13 mouse cellular contexts compared by ENCODE assay signal in the genomic region with DNA sequence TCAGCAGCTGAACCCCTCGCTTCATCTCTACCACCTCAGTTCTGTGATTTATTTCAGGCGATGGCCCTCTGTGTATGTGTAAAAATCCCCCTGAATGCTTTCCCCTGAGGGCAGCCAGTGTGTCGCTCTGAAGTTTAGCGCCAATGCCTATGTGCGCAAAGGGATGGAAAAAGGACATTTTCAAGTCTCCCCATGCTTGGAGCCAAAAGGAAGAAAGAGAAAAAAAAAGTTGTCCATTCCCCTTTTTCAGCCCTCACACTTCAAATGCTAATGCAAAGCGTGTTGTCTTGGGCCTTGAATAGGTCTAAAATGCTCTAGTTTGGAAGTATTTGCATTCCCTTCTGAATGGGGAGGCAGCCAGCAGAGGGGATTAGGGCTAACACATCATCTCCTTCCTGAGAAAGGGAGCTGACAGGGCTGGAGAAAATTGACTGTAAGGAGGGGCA.
A peak's percentile ranks its signal among the peaks of the same experiment; 100 is the strongest.
DNase-seq lines count a peak whose midpoint lies in the region; ATAC-seq lines count a peak whose summit lies in the region.
"Had no signal": no experiment of that assay in that cellular context is flagged by ENCODE, and none has a peak within 500 bp of the region (broad histone marks: within the 10 kb centered on the region; RNA-seq: fewer than 3 reads in every experiment).

No protein-coding gene starts in this region.

- ATAC-seq in embryonic facial prominence, embryonic 14.5 days (ENCODE audit: low read depth): no peak
- ATAC-seq in hindbrain, embryonic 13.5 days (ENCODE audit: low FRiP score): peak; percentile 65
- peak; percentile 85 for ATAC-seq in midbrain, embryonic 16.5 days

- DNase-seq in brain, embryonic 18.5 days (ENCODE audit: low read depth, low spot score): peak; percentile 47
- DNase-seq in embryonic facial prominence, embryonic 14.5 days (ENCODE audit: low spot score): peak; percentile 19
- no peak for DNase-seq in testis, postnatal 10 days (ENCODE audit: low spot score)
- no peak for DNase-seq in adrenal gland, postnatal 25 days
- DNase-seq in cerebellum, postnatal 25 days: no peak
- no peak for DNase-seq in thymus, postnatal 0 days (ENCODE audit: low spot score)
- DNase-seq: cerebellum, adult 9-10 months; kidney, adult 11 months; liver, embryonic 13.5 days; lung, postnatal 36 days had no signal

- H3K9me3 ChIP-seq in embryonic facial prominence, embryonic 14.5 days (ENCODE audit: control insufficient read depth, low read length): no peaks in the 10 kb centered on the region
- H3K9me3 ChIP-seq in hindbrain, embryonic 13.5 days: no peaks in the 10 kb centered on the region
- H3K9me3 ChIP-seq in midbrain, embryonic 16.5 days (replicated peaks; ENCODE audit: control insufficient read depth, low read length, poor library complexity, severe bottlenecking): no peaks in the 10 kb centered on the region
- H3K9me3 ChIP-seq: heart, embryonic 15.5 days; liver, embryonic 13.5 days had no signal

- H3K4me1 ChIP-seq in embryonic facial prominence, embryonic 14.5 days (ENCODE audit: control insufficient read depth, insufficient read depth, low read length): no peaks in the 10 kb centered on the region
- peaks cover 12% of the 10 kb centered on the region for H3K4me1 ChIP-seq in hindbrain, embryonic 13.5 days (replicated peaks)
- H3K4me1 ChIP-seq in midbrain, embryonic 16.5 days (ENCODE audit: control insufficient read depth, insufficient read depth, low read length): peaks cover 6% of the 10 kb centered on the region
- H3K4me1 ChIP-seq: heart, embryonic 15.5 days; liver, embryonic 13.5 days had no signal

- no peaks in the 10 kb centered on the region for H3K27me3 ChIP-seq in embryonic facial prominence, embryonic 14.5 days (replicated peaks; ENCODE audit: control insufficient read depth, insufficient read depth, low read length)
- H3K27me3 ChIP-seq in hindbrain, embryonic 13.5 days: no peaks in the 10 kb centered on the region
- no peaks in the 10 kb centered on the region for H3K27me3 ChIP-seq in midbrain, embryonic 16.5 days (ENCODE audit: control insufficient read depth, insufficient read depth, low read depth, low read length)
- H3K27me3 ChIP-seq: heart, embryonic 15.5 days; liver, embryonic 13.5 days had no signal

- no peak overlapping the region for H3K4me3 ChIP-seq in embryonic facial prominence, embryonic 14.5 days (ENCODE audit: low read depth, low read length)
- no peak overlapping the region for H3K4me3 ChIP-seq in hindbrain, embryonic 13.5 days
- H3K4me3 ChIP-seq in midbrain, embryonic 16.5 days (ENCODE audit: low read depth, low read length): no peak overlapping the region
- H3K4me3 ChIP-seq: heart, embryonic 15.5 days; liver, embryonic 13.5 days had no signal

- H3K27ac ChIP-seq in embryonic facial prominence, embryonic 14.5 days (replicated peaks; ENCODE audit: low read depth, low read length): no peak overlapping the region
- peak overlapping the region; percentile 40; the same call in 1 of the 2 replicates for H3K27ac ChIP-seq in hindbrain, embryonic 13.5 days
- H3K27ac ChIP-seq in midbrain, embryonic 16.5 days (ENCODE audit: low read length): peak overlapping the region; percentile 32; the same call in 1 of the 2 replicates
- H3K27ac ChIP-seq: heart, embryonic 15.5 days; liver, embryonic 13.5 days had no signal

- no peak overlapping the region for H3K9ac ChIP-seq in embryonic facial prominence, embryonic 14.5 days (ENCODE audit: low read depth, low read length)
- no peak overlapping the region for H3K9ac ChIP-seq in hindbrain, embryonic 13.5 days
- H3K9ac ChIP-seq in midbrain, embryonic 16.5 days (ENCODE audit: low read depth, low read length): no peak overlapping the region
- H3K9ac ChIP-seq: heart, embryonic 15.5 days; liver, embryonic 13.5 days had no signal

- H3K4me2 ChIP-seq in embryonic facial prominence, embryonic 14.5 days (ENCODE audit: low read depth, low read length): no peak overlapping the region
- H3K4me2 ChIP-seq in hindbrain, embryonic 13.5 days: peak overlapping the region; percentile 33
- H3K4me2 ChIP-seq in midbrain, embryonic 16.5 days (ENCODE audit: low read length): peak overlapping the region; percentile 15; the same call in 1 of the 2 replicates
- H3K4me2 ChIP-seq: heart, embryonic 15.5 days; liver, embryonic 13.5 days had no signal

- 13% methylated on average over 6 of the region's 6 CpGs for WGBS in embryonic facial prominence, embryonic 14.5 days
- 3% methylated on average over 6 of the region's 6 CpGs for WGBS in hindbrain, embryonic 13.5 days
- 10% methylated on average over 6 of the region's 6 CpGs for WGBS in midbrain, embryonic 16.5 days

- no peaks in the 10 kb centered on the region for H3K36me3 ChIP-seq in embryonic facial prominence, embryonic 14.5 days (ENCODE audit: control insufficient read depth, insufficient read depth, low read length)
- no peaks in the 10 kb centered on the region for H3K36me3 ChIP-seq in hindbrain, embryonic 13.5 days
- H3K36me3 ChIP-seq in midbrain, embryonic 16.5 days (ENCODE audit: control insufficient read depth, insufficient read depth, low read length): no peaks in the 10 kb centered on the region
- H3K36me3 ChIP-seq: heart, embryonic 15.5 days; liver, embryonic 13.5 days had no signal

Comparison
In these comparisons a context has a peak if more than half of its experiments do, and no peak if none do; other contexts are left out.
1. DNase-seq: peak in brain, embryonic 18.5 days (single experiment) and embryonic facial prominence, embryonic 14.5 days (single experiment); none in testis, postnatal 10 days (single experiment), adrenal gland, postnatal 25 days (single experiment), cerebellum, postnatal 25 days (0 of 2) and thymus, postnatal 0 days (single experiment).